Mouse (Mus musculus): ENCODE measurements around the gene Atp6v1d.

Atp6v1d gene

DNA sequence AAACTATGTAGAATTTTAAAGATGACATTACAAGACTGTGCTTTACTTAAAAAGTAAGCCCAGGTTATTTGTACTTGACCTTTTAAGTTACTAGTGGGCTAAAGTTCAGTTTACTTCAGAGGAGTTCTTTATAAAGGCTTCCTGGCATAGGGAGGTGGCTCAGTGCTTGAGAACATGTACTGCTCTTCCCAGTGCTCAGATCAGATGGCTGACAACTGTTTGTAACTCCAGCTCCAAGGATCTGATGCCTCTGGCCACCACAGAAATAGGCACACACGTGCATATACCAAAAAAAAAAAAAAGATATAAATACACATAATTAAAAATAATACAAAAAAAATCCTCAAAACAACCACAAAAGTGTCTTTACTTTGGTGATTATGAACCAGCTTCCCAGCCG is 70.6 kb downstream of the Atp6v1d start:
- DNase-seq = no peak
